Mouse (Mus musculus) cerebellum, postnatal 25 days (tissue): ENCODE results near the gene Fam183b.
"Not testable (repeated sequence)": the region's sequence is repeated elsewhere in the genome, so short reads cannot be mapped to it uniquely, and the experiment has no call there.

Experiments
- DNase-seq, 2 experiments: peaks; one replicate each; pipeline ENCODE4 v3.0.0; 2021; ENCODE audit warnings: mixed read lengths in 2 of 2

The Fam183b gene

GRCm38 (mm10) chr11:58752434-58752833 lies 49.3 kb downstream of the Fam183b start, which contains the start of gene Olfr316:
Gene Olfr316, plus strand, starts transcription at chr11:58752734.
- no peak for DNase-seq

- not testable (repeated sequence) for DNase-seq
These were observed 50.7 kb downstream of the Fam183b start for GRCm38 (mm10) chr11:58751096-58751495.
